Mouse (Mus musculus) urinary bladder, postnatal 36 days (tissue): ENCODE data around the gene Irgm2.

Experiments used
- DNase-seq, 2 experiments: peaks; one replicate each; pipeline ENCODE4 v3.0.0; 2022; ENCODE audit warnings: low spot score in 2 of 2, mixed read lengths in 1 of 2

The Irgm2 gene

GRCm38 (mm10) chr11:58260156-58260555 is 60.7 kb downstream of the Irgm2 start:
- DNase-seq: no peak

- DNase-seq: no peak
Observed at GRCm38 (mm10) chr11:58261826-58262225, 62.4 kb downstream of the Irgm2 start.

- no peak for DNase-seq
Observed at GRCm38 (mm10) chr11:58262336-58262735, 62.9 kb downstream of the Irgm2 start.

GRCm38 (mm10) chr11:58263516-58263915 is 64.1 kb downstream of the Irgm2 start:
- DNase-seq: no peak

GRCm38 (mm10) chr11:58264546-58264945 is 65.1 kb downstream of the Irgm2 start:
- no peak for DNase-seq

- DNase-seq: no peak
Observed at GRCm38 (mm10) chr11:58268285-58268684, 68.9 kb downstream of the Irgm2 start.
